Mouse (Mus musculus) MEL (cell line): ENCODE measurements around the gene Ddx56.

Experiments used
- BHLHE40 ChIP-seq: IDR thresholded peaks from 2 replicates; pipeline ENCODE4 v1.6.1; 2012; ENCODE audit warnings: low read depth, mild to moderate bottlenecking, inconsistent platforms, low read length, improper control_type of control experiment, borderline replicate concordance
- CTCF ChIP-seq, 3 experiments: IDR thresholded peaks in 2 of 3; conservative IDR thresholded peaks in 1 of 3; 2 replicates each; pipeline ENCODE4 v1.5.1; 2011 to 2012; ENCODE audit warnings: low read length in 3 of 3, low read depth in 2 of 3, mild to moderate bottlenecking in 2 of 3, improper control_type of control experiment in 1 of 3, inconsistent platforms in 1 of 3, mixed read lengths in 1 of 3, moderate library complexity in 1 of 3; ENCODE audit not compliant: control insufficient read depth in 1 of 3, insufficient read depth in 1 of 3, poor library complexity in 1 of 3, severe bottlenecking in 1 of 3
- E2F4 ChIP-seq: IDR thresholded peaks from 2 replicates; pipeline ENCODE4 v1.6.1; 2011; ENCODE audit warnings: low read depth, low read length, improper control_type of control experiment, borderline replicate concordance
- GABPA ChIP-seq: IDR thresholded peaks from 2 replicates; pipeline ENCODE4 v1.6.1; 2012; ENCODE audit warnings: low read depth, mild to moderate bottlenecking, inconsistent platforms, low read length, improper control_type of control experiment, moderate library complexity
- GATA1 ChIP-seq: IDR thresholded peaks from 2 replicates; pipeline ENCODE4 v1.6.1; 2011; ENCODE audit warnings: low read depth, low read length, improper control_type of control experiment

DNA sequence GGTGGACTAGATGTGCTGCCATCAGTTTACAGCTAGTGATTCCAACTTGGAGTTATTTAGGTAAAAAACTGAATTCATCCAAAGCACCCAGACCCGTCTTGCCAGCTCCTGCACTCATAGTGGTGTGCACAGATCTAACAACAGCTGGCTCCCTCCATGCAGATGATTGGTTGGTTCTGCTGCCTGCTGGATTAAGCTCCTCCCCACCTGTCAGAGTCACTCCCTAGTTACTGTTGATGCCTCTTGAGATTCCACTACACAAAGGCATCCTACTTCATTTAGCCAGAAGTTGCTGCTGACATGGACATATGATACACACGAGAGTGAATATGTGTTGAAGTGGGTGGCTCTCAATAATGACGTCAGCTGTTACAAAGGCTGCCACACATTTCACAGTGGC is 50.7 kb downstream of the Ddx56 start:
- TF ChIP-seq CTCF (IDR thresholded peaks at IDR 0.05 in 2 of 3, conservative IDR thresholded peaks at IDR 0.05 in 1 of 3; ENCODE audit: control insufficient read depth in 1 of 3, insufficient read depth in 1 of 3, low read depth in 2 of 3, low read length in 3 of 3, poor library complexity in 1 of 3, severe bottlenecking in 1 of 3) (no peak), GATA1 (no peak), BHLHE40 (no peak), GABPA (no peak), E2F4 (no peak)
